Mouse (Mus musculus): Measurements from ENCODE around the gene Batf. TPM values are rescaled to one million over a fixed set of nuclear protein-coding genes. Genes with fewer than 3 reads are reported as not detected.
"Not testable (repeated sequence)": the region's sequence is repeated elsewhere in the genome, so short reads cannot be mapped to it uniquely, and the experiment has no call there.

Batf gene
- polyA plus RNA-seq, 2 experiments = 3.6 to 3.7 TPM

- H3K4me3 ChIP-seq (ENCODE audit: insufficient read depth in 1 of 2, low read depth in 2 of 2, low read length in 2 of 2) = no peak overlapping the region
- TF ChIP-seq CTCF (IDR thresholded peaks at IDR 0.05; ENCODE audit: low read depth) (peak; percentile 25; the same call in 1 of the 2 replicates), EP300 (IDR thresholded peaks at IDR 0.05; ENCODE audit: low read depth) (no peak)
Measured at GRCm38 (mm10) chr12:85687846-85688245, 1.4 kb downstream of the Batf start.

GRCm38 (mm10) chr12:85695787-85696186 is 9.3 kb downstream of the Batf start:
- no peak for TF ChIP-seq CTCF (IDR thresholded peaks at IDR 0.05; ENCODE audit: low read depth)
- TF ChIP-seq EP300 (IDR thresholded peaks at IDR 0.05; ENCODE audit: low read depth) = no peak
- 76% methylated on average over 2 of the region's 2 CpGs for WGBS (ENCODE audit: insufficient replicate concordance)
- no peak overlapping the region for H3K4me2 ChIP-seq (ENCODE audit: low read depth)
- no peaks in the 10 kb centered on the region for H3K9me3 ChIP-seq (ENCODE audit: control insufficient read depth, low read length)
- no peaks in the 10 kb centered on the region for H3K27me3 ChIP-seq (ENCODE audit: control insufficient read depth, insufficient read depth, low read length)
- H3K9ac ChIP-seq (replicated peaks) = no peak overlapping the region
- H3K27ac ChIP-seq = no peak overlapping the region
- ATAC-seq (ENCODE audit: insufficient read depth) = no peak
- no peak overlapping the region for H3K4me3 ChIP-seq (ENCODE audit: insufficient read depth in 1 of 2, low read depth in 2 of 2, low read length in 2 of 2)
- peaks cover 0 to 3% of the 10 kb centered on the region in 2 experiments; a peak in 2 of 4 replicates for H3K4me1 ChIP-seq (replicated peaks; ENCODE audit: control insufficient read depth in 2 of 2, insufficient read depth in 2 of 2, low read length in 1 of 2)
- H3K36me3 ChIP-seq (replicated peaks; ENCODE audit: control insufficient read depth, insufficient read depth, low read depth) = no peaks in the 10 kb centered on the region
- no peak for DNase-seq (ENCODE audit: low read depth in 3 of 3, low spot score in 3 of 3)

More at GRCm38 (mm10) chr12:85687846-85688245, 1.4 kb downstream of the Batf start:
- no peaks in the 10 kb centered on the region for H3K9me3 ChIP-seq (ENCODE audit: control insufficient read depth, low read length)
- H3K27me3 ChIP-seq (ENCODE audit: control insufficient read depth, insufficient read depth, low read length) = no peaks in the 10 kb centered on the region
- H3K9ac ChIP-seq (replicated peaks) = no peak overlapping the region
- 38% methylated on average over 6 of the region's 6 CpGs for WGBS (ENCODE audit: insufficient replicate concordance)
- peaks cover 0 to 2% of the 10 kb centered on the region in 2 experiments; a peak in 1 of 4 replicates for H3K4me1 ChIP-seq (replicated peaks; ENCODE audit: control insufficient read depth in 2 of 2, insufficient read depth in 2 of 2, low read length in 1 of 2)
- H3K4me2 ChIP-seq (ENCODE audit: low read depth) = no peak overlapping the region
- DNase-seq (ENCODE audit: low read depth in 3 of 3, low spot score in 3 of 3) (no peak), ATAC-seq (ENCODE audit: insufficient read depth) (no peak)
- no peak overlapping the region for H3K27ac ChIP-seq
- no peaks in the 10 kb centered on the region for H3K36me3 ChIP-seq (replicated peaks; ENCODE audit: control insufficient read depth, insufficient read depth, low read depth)

- no peak for ATAC-seq (ENCODE audit: insufficient read depth)
- Histone ChIP-seq H3K27me3 (ENCODE audit: control insufficient read depth, insufficient read depth, low read length) (no peaks in the 10 kb centered on the region), H3K9ac (replicated peaks) (no peak overlapping the region), H3K27ac (no peak overlapping the region), H3K4me2 (ENCODE audit: low read depth) (no peak overlapping the region), H3K36me3 (replicated peaks; ENCODE audit: control insufficient read depth, insufficient read depth, low read depth) (no peaks in the 10 kb centered on the region), H3K9me3 (ENCODE audit: control insufficient read depth, low read length) (no peaks in the 10 kb centered on the region), H3K4me3 (ENCODE audit: insufficient read depth in 1 of 2, low read depth in 2 of 2, low read length in 2 of 2) (no peak overlapping the region), H3K4me1 (replicated peaks; ENCODE audit: control insufficient read depth in 2 of 2, insufficient read depth in 2 of 2, low read length in 1 of 2) (peaks cover 0 to 3% of the 10 kb centered on the region in 2 experiments; a peak in 2 of 4 replicates)
- TF ChIP-seq EP300 (IDR thresholded peaks at IDR 0.05; ENCODE audit: low read depth) = no peak
- TF ChIP-seq CTCF (IDR thresholded peaks at IDR 0.05; ENCODE audit: low read depth) = no peak
- DNase-seq (ENCODE audit: low read depth in 3 of 3, low spot score in 3 of 3) = no peak
- WGBS (ENCODE audit: insufficient replicate concordance) = 67% methylated on average over 5 of the region's 5 CpGs
Measured at GRCm38 (mm10) chr12:85696436-85696835, 10.0 kb downstream of the Batf start.

- not testable (repeated sequence) for H3K9ac ChIP-seq (replicated peaks); H3K9me3 ChIP-seq (ENCODE audit: control insufficient read depth, low read length); H3K27me3 ChIP-seq (ENCODE audit: control insufficient read depth, insufficient read depth, low read length); DNase-seq (ENCODE audit: low read depth in 3 of 3, low spot score in 3 of 3); H3K4me1 ChIP-seq (replicated peaks; ENCODE audit: control insufficient read depth in 2 of 2, insufficient read depth in 2 of 2, low read length in 1 of 2); H3K27ac ChIP-seq; H3K36me3 ChIP-seq (replicated peaks; ENCODE audit: control insufficient read depth, insufficient read depth, low read depth); H3K4me3 ChIP-seq (ENCODE audit: insufficient read depth in 1 of 2, low read depth in 2 of 2, low read length in 2 of 2)
- 30% methylated on average over 10 of the region's 37 CpGs for WGBS (ENCODE audit: insufficient replicate concordance)
- ATAC-seq (ENCODE audit: insufficient read depth) = peak; percentile 83
- H3K4me2 ChIP-seq (ENCODE audit: low read depth) = peak overlapping the region; percentile 38
Measured at GRCm38 (mm10) chr12:85698179-85698578, 11.7 kb downstream of the Batf start.

- H3K4me1 ChIP-seq (replicated peaks; ENCODE audit: control insufficient read depth in 2 of 2, insufficient read depth in 2 of 2, low read length in 1 of 2) = peaks cover 0 to 12% of the 10 kb centered on the region in 2 experiments; a peak in 2 of 4 replicates
- WGBS (ENCODE audit: insufficient replicate concordance) = 65% methylated on average over 6 of the region's 6 CpGs
- H3K4me3 ChIP-seq (ENCODE audit: insufficient read depth in 1 of 2, low read depth in 2 of 2, low read length in 2 of 2) = no peak overlapping the region
- no peak overlapping the region for H3K27ac ChIP-seq
- no peak for TF ChIP-seq EP300 (IDR thresholded peaks at IDR 0.05; ENCODE audit: low read depth)
- TF ChIP-seq CTCF (IDR thresholded peaks at IDR 0.05; ENCODE audit: low read depth) = no peak
- H3K36me3 ChIP-seq (replicated peaks; ENCODE audit: control insufficient read depth, insufficient read depth, low read depth) = no peaks in the 10 kb centered on the region
- H3K9ac ChIP-seq (replicated peaks) = no peak overlapping the region
- no peaks in the 10 kb centered on the region for H3K9me3 ChIP-seq (ENCODE audit: control insufficient read depth, low read length)
- ATAC-seq (ENCODE audit: insufficient read depth) = no peak
- no peak overlapping the region for H3K4me2 ChIP-seq (ENCODE audit: low read depth)
- DNase-seq (ENCODE audit: low read depth in 3 of 3, low spot score in 3 of 3) = no peak
- no peaks in the 10 kb centered on the region for H3K27me3 ChIP-seq (ENCODE audit: control insufficient read depth, insufficient read depth, low read length)
Measured at GRCm38 (mm10) chr12:85700191-85700841, 13.8 kb downstream of the Batf start.

Measured in liver, embryonic 14.5 days (tissue).